Mouse (Mus musculus) retina, postnatal 1 day (tissue): ENCODE results near the gene Pkd2.

Experiments used
- DNase-seq: peaks from one replicate; pipeline ENCODE4 v3.0.0-alpha.2; 2012

Gene Pkd2

GRCm38 (mm10) chr5:104466816-104467215 lies 7.6 kb downstream of the Pkd2 start:
- no peak for DNase-seq

DNA sequence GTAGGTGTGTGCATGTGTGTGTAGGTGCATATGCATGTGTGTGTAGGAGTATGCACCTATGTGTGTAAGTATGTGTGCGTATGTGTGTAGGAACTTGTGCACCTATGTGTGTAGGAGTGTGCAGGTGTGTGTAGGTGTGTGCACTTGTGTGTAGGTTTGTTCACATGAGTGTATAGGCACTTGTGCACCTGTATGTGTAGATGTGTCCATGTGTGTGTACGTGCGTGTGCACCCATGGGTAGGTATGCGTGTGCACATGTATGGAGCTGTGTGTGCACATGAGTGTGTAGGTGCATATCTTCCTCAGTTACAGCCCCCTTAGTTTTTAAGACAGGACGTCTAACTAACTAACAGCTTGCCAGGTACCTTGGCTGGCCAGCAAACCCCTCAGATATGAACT lies 9.3 kb downstream of the Pkd2 start:
- DNase-seq, result no peak

DNA sequence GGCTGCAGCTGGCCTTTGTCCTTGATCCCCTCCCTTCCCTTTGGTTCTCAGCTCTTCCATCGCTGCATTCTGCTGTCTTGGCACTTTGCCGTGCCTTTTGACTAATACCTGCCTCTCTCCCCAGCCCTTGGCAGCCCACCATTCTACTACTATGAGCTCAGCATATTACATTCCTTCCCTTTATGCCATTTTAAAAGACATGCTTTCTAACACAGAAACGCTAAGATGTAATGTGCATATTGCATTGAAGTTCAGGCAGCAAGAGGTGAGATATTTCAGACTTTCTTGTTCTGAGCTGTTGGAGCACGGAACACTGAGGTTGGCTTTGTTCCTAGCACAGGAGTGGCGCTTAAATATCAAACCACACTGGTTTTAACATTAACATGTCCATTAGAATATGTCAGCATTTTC lies 11.7 kb downstream of the Pkd2 start:
- DNase-seq, result no peak

DNA sequence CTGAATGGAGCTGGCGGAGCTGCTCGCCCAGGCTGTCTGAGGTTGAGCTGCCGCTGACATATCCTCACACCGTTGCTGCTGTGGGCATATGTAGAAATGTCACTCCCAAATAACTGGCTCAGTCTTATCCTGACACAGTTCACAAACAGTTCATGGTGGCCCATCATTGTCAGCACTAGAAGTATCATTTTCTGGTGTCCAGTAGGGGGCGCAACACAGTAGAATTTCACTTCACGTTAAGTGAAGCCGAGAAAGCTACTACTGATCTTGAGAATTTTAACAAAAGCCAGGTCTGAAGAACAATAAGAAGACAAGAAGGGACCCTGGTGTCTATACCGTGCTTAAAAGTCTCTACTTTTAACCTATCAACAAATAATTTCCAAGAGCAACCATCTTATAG lies 13.1 kb downstream of the Pkd2 start:
- DNase-seq, result peak; percentile 13

GRCm38 (mm10) chr5:104480367-104480766 lies 21.1 kb downstream of the Pkd2 start:
- DNase-seq, result no peak

- DNase-seq, result no peak
Measured at GRCm38 (mm10) chr5:104482856-104483255, 23.6 kb downstream of the Pkd2 start.

DNA sequence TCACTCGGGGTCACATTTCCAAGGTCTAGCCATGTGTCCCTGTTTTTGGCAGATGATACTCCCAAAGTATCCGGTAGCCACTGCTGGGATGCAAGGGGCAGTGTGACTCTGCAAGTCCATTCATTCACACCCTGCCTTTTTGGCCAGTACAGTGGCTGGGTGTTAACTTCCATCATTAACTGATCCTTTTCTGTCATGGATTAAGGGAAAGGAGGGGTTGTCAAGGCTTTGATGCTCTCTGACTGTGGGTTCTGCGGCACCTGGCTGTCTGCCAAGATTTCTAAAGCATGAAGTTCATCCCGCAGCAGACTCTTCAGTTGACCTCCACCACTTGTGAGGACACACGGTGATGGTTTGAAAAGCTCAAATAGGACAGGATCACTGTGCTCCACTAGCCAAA lies 32.3 kb downstream of the Pkd2 start:
- peak; percentile 38 for DNase-seq

DNA sequence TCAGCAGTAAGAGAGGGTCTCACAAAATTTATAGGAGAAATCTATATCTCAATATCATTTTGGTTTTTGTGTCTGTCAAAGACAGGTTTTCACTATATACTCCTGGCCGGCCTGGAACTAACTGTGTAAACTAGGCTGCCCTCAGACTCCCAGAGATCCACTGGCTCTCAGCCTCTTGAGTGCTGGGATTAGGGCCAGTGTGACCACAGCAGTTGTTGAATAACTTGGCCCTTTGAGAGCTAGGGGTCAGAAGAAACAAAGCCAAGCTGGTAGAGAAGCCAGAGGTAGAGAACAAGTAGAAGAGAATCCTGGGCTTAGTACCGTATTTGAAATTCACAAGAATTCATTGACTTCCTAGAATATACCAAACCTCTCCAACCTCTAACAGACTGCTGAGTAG lies 45.6 kb downstream of the Pkd2 start:
- DNase-seq, result no peak

DNA sequence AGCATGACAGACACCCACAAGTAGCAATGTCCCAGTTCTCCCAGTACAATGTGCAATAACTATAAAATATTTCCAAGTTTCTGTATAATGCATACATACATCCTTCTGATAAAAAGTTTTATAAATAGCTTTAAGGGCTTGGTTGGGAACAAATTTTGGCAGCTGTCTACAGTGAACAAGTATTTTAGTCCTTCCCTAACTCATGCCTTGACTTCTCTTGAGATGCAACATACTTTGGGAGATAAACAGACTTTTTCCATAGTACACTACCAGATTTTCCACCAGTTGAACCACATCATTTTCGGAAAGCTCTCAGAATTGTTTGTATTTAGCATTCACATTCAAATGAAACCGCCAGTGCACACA lies 48.6 kb downstream of the Pkd2 start:
- no peak for DNase-seq

DNA sequence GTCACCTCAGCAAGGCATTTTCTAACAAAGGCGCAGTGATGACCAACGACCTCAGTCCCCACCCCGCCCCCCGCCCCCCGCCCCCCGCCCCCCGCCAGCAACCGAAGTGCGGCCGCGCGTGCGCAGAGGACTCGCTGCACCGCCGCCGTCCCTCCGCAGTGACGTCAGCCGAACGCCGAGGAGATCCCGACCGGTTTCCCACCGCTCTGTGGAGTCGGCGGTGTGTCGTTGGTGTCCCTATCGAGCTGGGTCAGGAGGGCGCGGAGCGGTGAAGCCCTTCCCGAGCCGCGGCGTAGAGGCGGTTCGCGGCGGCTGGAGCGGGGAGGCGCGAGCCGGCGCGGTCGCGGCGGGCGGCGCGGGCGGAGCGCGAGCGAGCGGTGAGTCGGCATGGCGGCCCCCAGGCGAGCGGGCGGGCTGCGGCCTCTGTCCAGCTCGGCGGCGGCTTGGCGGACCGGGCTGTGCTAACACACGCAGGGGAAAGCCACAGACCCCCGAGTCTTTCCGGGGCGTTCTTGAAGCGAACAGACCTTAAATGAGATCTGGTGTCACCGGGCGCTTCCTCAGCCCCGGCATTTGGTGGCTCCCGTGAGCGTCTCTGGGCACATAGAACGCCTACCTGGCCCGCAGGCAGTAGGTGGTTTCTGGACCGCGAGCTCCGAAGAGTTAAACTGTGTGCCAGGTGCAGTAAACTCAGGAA lies 49.1 kb downstream of the Pkd2 start, which contains the start of gene BC005561:
BC005561 (plus strand) TSS at position 158 of the 697 bp plus-strand sequence.
- DNase-seq, result peak; percentile 94

GRCm38 (mm10) chr5:104511211-104511610 lies 52.0 kb downstream of the Pkd2 start:
- no peak for DNase-seq

DNA sequence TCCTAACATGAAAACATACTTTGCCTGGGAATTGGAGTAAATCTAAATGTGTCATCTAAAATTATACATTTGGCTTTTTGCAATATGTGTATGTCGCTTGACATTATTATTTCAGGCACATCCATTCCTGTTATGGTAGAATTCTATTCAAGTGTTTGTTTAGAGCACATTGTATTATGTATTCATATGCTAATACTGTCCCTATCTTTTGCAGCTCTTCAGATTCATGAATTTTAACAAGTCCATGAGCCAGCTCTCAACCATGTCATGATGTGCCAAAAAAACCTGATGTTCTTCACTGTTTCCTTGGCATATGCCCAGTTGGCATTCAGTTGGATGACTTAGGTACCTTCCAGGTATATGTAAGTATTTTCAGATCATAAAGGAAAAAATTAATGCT lies 79.4 kb downstream of the Pkd2 start:
- no peak for DNase-seq

GRCm38 (mm10) chr5:104539331-104539730 lies 80.1 kb downstream of the Pkd2 start:
- DNase-seq, result no peak
